Mouse (Mus musculus) thymus, postnatal 0 days (tissue): Measurements from ENCODE around the gene Cfap97. TPM values are rescaled to one million over a fixed set of nuclear protein-coding genes. Genes with fewer than 3 reads are reported as not detected.
A peak's percentile ranks its signal among the peaks of the same experiment; 100 is the strongest.
"Not testable (repeated sequence)": the region's sequence is repeated elsewhere in the genome, so short reads cannot be mapped to it uniquely, and the experiment has no call there.

ENCODE experiments used
- DNase-seq: peaks from one replicate; pipeline ENCODE4 v3.0.0-alpha.2; 2015; ENCODE audit warnings: low spot score
- microRNA-seq: library from miRNA; unstranded; fragments of <30 nt; microRNA quantifications from one replicate; pipeline ENCODE4, GENCODE M21; 2016; ENCODE audit warnings: borderline number of aligned reads
- polyA plus RNA-seq: library from polyadenylated mRNA; unstranded; fragments of >200 nt; fragmentation: Nextera tagmentation; extraction: Ambion mirVana; gene quantifications from 2 replicates; pipeline ENCODE4 v1.2.1, GENCODE M21; 2015

Gene Cfap97
- polyA plus RNA-seq, 1 experiment from 2014 or later: 39.0 TPM

DNA sequence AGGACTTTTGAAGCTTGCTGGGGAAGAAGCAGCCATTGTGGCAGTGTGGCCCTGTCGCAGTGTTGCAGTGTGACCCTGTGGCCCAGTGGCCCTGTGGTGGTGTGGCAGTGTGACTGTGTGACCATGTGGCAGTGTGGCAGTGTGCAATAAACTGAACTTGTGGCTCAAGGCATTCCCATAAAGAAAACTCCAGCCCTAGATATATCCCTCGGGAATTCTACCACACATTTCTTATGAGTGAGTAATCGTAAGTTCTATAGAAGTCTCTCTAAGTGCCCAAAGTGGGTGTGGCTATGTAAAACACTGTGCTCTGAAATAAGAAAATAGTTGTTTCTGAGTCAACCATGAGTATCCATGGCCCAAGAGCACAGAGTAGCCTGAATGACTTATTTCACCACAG, 73.9 kb downstream of the Cfap97 start:
- DNase-seq: no peak

DNA sequence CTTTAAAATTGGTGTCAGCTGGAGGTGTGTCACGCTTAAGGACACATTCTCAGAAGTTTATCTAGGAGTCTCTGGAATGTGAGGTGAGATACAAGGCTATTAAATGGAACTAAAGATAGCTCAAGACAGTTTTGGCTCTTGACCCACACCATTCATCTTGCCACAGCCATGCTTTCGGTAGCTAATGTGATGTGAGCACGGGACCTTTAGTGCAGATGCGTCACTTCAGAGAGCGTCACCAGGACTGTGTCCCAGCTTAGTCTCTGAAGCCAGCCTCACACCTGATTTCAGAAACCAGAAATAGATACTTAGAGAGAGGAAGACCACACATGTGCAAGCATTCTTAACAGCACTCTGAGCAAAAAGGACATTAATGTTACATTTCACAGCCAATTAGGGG, 75.1 kb downstream of the Cfap97 start:
- DNase-seq: no peak

- not testable (repeated sequence) for DNase-seq
These were observed 80.4 kb downstream of the Cfap97 start for GRCm38 (mm10) chr8:46231968-46232367.

- DNase-seq: no peak
These were observed 81.2 kb downstream of the Cfap97 start for GRCm38 (mm10) chr8:46232798-46233197.

DNA sequence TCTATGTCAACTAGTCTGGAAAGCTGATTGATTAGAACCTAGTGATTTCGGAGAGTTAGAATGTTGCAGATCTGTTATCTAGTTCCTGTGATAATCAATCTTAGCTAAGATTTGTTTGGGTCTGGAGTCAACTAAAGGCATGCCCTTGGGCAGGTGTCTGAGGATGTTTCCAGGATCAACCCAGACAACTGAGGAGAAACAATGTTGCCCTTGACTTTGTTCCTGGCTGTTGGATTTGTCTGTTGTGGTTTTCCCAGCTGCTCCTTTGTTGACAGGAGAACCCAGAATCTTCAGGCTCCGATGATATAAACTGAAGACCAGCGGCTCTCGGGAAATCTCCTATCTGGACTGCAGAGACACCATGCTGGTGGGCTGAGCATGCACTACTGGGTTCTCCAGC, 83.2 kb downstream of the Cfap97 start:
- no peak for DNase-seq

GRCm38 (mm10) chr8:46236441-46237223, 85.1 kb downstream of the Cfap97 start:
- peak; percentile 15 for DNase-seq

DNA sequence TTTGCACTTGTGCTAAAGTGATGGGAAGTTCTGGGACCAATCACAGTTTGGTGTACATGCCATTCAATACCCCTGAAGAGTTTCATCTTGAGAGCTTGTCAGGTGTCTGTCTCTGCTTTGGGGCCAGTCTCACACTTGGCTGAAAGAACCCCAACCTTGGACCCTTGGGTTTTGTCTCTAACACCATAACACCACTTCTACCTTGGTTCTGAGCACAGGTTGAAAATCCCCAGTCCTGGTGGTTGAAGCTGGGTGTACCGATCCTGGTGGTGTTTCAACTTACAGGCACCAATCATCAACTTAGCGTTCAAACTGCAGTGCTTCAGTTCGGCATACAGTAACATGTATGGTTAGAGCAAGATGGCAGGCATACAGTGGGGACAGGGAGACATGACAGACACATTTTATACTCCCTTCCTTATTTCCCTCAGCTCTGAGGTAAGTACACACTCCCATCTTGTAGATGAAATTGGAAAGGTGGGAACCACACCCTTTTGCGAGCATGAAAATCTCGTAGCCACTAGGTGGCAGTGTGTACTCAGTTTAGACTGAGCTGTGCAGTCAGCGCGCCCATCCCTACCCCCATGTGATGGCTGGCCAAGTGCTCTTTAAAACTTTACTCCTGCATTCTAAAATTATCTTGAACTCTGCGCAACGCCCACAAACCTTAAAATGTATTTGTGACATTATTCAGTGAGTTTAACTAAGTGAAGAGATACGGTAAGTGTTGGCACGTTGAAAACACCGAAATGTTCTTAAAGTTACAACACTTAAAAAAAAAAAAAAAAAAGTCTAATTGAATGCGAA, 90.2 kb downstream of the Cfap97 start:
- DNase-seq: peak; percentile 64

GRCm38 (mm10) chr8:46242946-46243345, 91.4 kb downstream of the Cfap97 start:
- DNase-seq: no peak

Small RNA genes within 50 kb of the gene (microRNA-seq; reads per million reads assigned to microRNA genes)
- gene Gm23812: not detected

Other genes starting within 250 kb of the Cfap97 start
- not detected in 2 replicates for gene Ccdc110, start 217.2 kb upstream of the Cfap97 start, polyA plus RNA-seq
- 1.3 and 1.5 TPM in 2 replicates for gene 1700029J07Rik, start 176.5 kb upstream of the Cfap97 start, polyA plus RNA-seq
- 53.6 and 53.9 TPM in 2 replicates for gene Ufsp2, start 176.2 kb upstream of the Cfap97 start, polyA plus RNA-seq
- gene Lrp2bp, start 152.5 kb upstream of the Cfap97 start, polyA plus RNA-seq: 0.13 and 0.20 TPM in 2 replicates
- 14.5 and 16.1 TPM in 2 replicates for gene Ankrd37, start 146.1 kb upstream of the Cfap97 start, polyA plus RNA-seq
- 10.7 and 13.3 TPM in 2 replicates for gene Snx25, start 388 bp downstream of the Cfap97 start, polyA plus RNA-seq
- gene Slc25a4, start 59.5 kb downstream of the Cfap97 start, polyA plus RNA-seq: 274 and 292 TPM in 2 replicates
- gene Helt, start 142.9 kb downstream of the Cfap97 start, polyA plus RNA-seq: 0.23 TPM in 1 of 2 replicates, not detected in the other